Mouse (Mus musculus) retina, embryonic 14.5 days (tissue): ENCODE measurements around the gene Epb41l1.

ENCODE experiments used
- DNase-seq: peaks from one replicate; pipeline ENCODE4 v3.0.0-alpha.2; 2015; ENCODE audit warnings: low spot score

Epb41l1 gene

GRCm38 (mm10) chr2:156460470-156460869 is 39.8 kb downstream of the Epb41l1 start:
- peak; percentile 44 for DNase-seq

- DNase-seq, result no peak
These were observed 41.7 kb downstream of the Epb41l1 start for GRCm38 (mm10) chr2:156462154-156463029.

- DNase-seq, result no peak
These were observed 43.7 kb downstream of the Epb41l1 start for GRCm38 (mm10) chr2:156464416-156464815.

GRCm38 (mm10) chr2:156467538-156467937 is 46.8 kb downstream of the Epb41l1 start:
- DNase-seq, result no peak

GRCm38 (mm10) chr2:156468890-156469289 is 48.2 kb downstream of the Epb41l1 start:
- DNase-seq, result no peak

GRCm38 (mm10) chr2:156469508-156469907 is 48.8 kb downstream of the Epb41l1 start:
- DNase-seq, result no peak

GRCm38 (mm10) chr2:156470938-156471337 is 50.2 kb downstream of the Epb41l1 start:
- no peak for DNase-seq

GRCm38 (mm10) chr2:156472336-156472735 is 51.6 kb downstream of the Epb41l1 start:
- no peak for DNase-seq

GRCm38 (mm10) chr2:156473696-156474095 is 53.0 kb downstream of the Epb41l1 start:
- no peak for DNase-seq

GRCm38 (mm10) chr2:156474111-156474510 is 53.4 kb downstream of the Epb41l1 start:
- no peak for DNase-seq

- DNase-seq, result no peak
These were observed 54.2 kb downstream of the Epb41l1 start for GRCm38 (mm10) chr2:156474891-156475284.

- peak; percentile 79 for DNase-seq
These were observed 54.8 kb downstream of the Epb41l1 start for GRCm38 (mm10) chr2:156475285-156476110.

GRCm38 (mm10) chr2:156476111-156476747 is 55.5 kb downstream of the Epb41l1 start:
- DNase-seq, result no peak

- no peak for DNase-seq
These were observed 56.0 kb downstream of the Epb41l1 start for GRCm38 (mm10) chr2:156476748-156477151.

- no peak for DNase-seq
These were observed 57.5 kb downstream of the Epb41l1 start for GRCm38 (mm10) chr2:156478046-156478690.

- DNase-seq, result no peak
These were observed 59.1 kb downstream of the Epb41l1 start for GRCm38 (mm10) chr2:156479833-156480232.

GRCm38 (mm10) chr2:156480267-156480666 is 59.6 kb downstream of the Epb41l1 start:
- DNase-seq, result no peak

- peak; percentile 75 for DNase-seq
These were observed 61.6 kb downstream of the Epb41l1 start for GRCm38 (mm10) chr2:156482299-156482698.

- DNase-seq, result no peak
These were observed 62.1 kb downstream of the Epb41l1 start for GRCm38 (mm10) chr2:156482764-156483163.

GRCm38 (mm10) chr2:156483204-156483603 is 62.5 kb downstream of the Epb41l1 start:
- no peak for DNase-seq

- no peak for DNase-seq
These were observed 65.5 kb downstream of the Epb41l1 start for GRCm38 (mm10) chr2:156486086-156486751.
